In the genomic region with DNA sequence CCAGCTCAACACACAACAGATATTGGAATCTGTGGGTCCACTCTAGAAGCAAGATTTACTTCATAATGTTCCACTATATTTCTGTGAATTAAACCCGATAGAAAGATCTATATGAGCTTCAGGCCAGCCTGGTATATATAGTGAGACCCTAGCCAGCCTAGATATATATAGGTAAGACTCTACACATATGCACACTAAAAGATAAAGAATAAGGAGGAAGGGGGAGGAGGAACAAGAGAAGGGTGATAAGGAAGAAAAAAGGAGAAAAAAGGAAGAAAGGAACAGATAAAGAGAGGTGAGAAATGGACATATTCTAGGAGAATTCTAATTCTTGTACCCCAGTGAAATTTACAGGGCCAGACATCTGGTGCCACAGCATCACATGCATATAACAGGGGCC, we compare ENCODE assay signal across 17 mouse cellular contexts.
DNase-seq lines count a peak whose midpoint lies in the region; TF ChIP-seq lines count a peak whose summit lies in the region.
"Had no signal": no experiment of that assay in that cellular context is flagged by ENCODE, and none has a peak within 500 bp of the region (broad histone marks: within the 10 kb centered on the region; RNA-seq: fewer than 3 reads in every experiment).

No protein-coding gene starts in this region.

- no peaks in the 10 kb centered on the region for H3K79me2 ChIP-seq in MEL (ENCODE audit: control insufficient read depth, insufficient read depth, low read length, poor library complexity)

- TF ChIP-seq EP300 in MEL (IDR thresholded peaks at IDR 0.05; ENCODE audit: low read depth in 1 of 2, low read length in 2 of 2): peak in 1 of 2 experiments; percentile 52; a peak in 1 of 4 replicates

- H3K9ac ChIP-seq in MEL (ENCODE audit: control insufficient read depth, low read depth, low read length, poor library complexity, severe bottlenecking): no peak overlapping the region

- DNase-seq in MEL (ENCODE audit: low read depth, low spot score): no peak
- no peak for DNase-seq in frontal cortex, postnatal 25 days (ENCODE audit: low spot score in 2 of 2)
- DNase-seq: adrenal gland, adult 2 months; adrenal gland, adult 8-10 months; adrenal gland, postnatal 10 days; adrenal gland, postnatal 14 days; adrenal gland, postnatal 25 days; adrenal gland, postnatal 36 days; B cell, adult 2 months; cerebellum, adult 11 months; cerebellum, adult 11-12 months; cerebellum, adult 18-20 months; cerebellum, adult 2 months; cerebellum, adult 8-10 months had no signal

- H3K36me3 ChIP-seq in MEL (ENCODE audit: control insufficient read depth in 1 of 2, insufficient read depth in 2 of 2, low read length in 2 of 2): peaks cover 0 to 8% of the 10 kb centered on the region in 2 experiments; a peak in 2 of 4 replicates
- H3K36me3 ChIP-seq: G1E had no signal

- peaks cover 0 to 1% of the 10 kb centered on the region in 2 experiments; a peak in 1 of 4 replicates for H3K4me1 ChIP-seq in MEL (ENCODE audit: control insufficient read depth in 1 of 2, insufficient read depth in 2 of 2, low read length in 2 of 2)

- no peak overlapping the region for H3K4me3 ChIP-seq in MEL (ENCODE audit: control insufficient read depth in 1 of 2, insufficient read depth in 1 of 2, low read depth in 2 of 2, low read length in 2 of 2)

- H3K27ac ChIP-seq in MEL (ENCODE audit: control insufficient read depth, low read depth, low read length): no peak overlapping the region

- H3K27me3 ChIP-seq in MEL (ENCODE audit: control insufficient read depth in 1 of 2, insufficient read depth in 2 of 2, low read length in 2 of 2): no peaks in the 10 kb centered on the region
- H3K27me3 ChIP-seq: CH12.LX, Patski had no signal

- no peaks in the 10 kb centered on the region for H3K9me3 ChIP-seq in MEL (replicated peaks; ENCODE audit: insufficient read depth, low read length)
- H3K9me3 ChIP-seq: G1E had no signal

- no peak for TF ChIP-seq CTCF in MEL (IDR thresholded peaks at IDR 0.05 in 2 of 3, conservative IDR thresholded peaks at IDR 0.05 in 1 of 3; ENCODE audit: control insufficient read depth in 1 of 3, insufficient read depth in 1 of 3, low read depth in 2 of 3, low read length in 3 of 3, poor library complexity in 1 of 3, severe bottlenecking in 1 of 3)

- no peak for TF ChIP-seq RAD21 in MEL (IDR thresholded peaks at IDR 0.05; ENCODE audit: low read depth, low read length)

- no peak for TF ChIP-seq POLR2A in MEL (IDR thresholded peaks at IDR 0.05; ENCODE audit: control insufficient read depth in 1 of 2, insufficient read depth in 1 of 2, low read depth in 1 of 2, low read length in 2 of 2, poor library complexity in 1 of 2)

TF ChIP-seq in MEL, 35 proteins besides CTCF, POLR2A, EP300 and RAD21:
- TF ChIP-seq SMC3 (IDR thresholded peaks at IDR 0.05; ENCODE audit: low read depth, low read length) (no peak), NELFE (IDR thresholded peaks at IDR 0.05; ENCODE audit: low read depth, low read length) (no peak), ZC3H11A (IDR thresholded peaks at IDR 0.05; ENCODE audit: low read depth, low read length) (no peak), NRF1 (IDR thresholded peaks at IDR 0.05; ENCODE audit: insufficient read depth, low read depth, low read length, poor library complexity, severe bottlenecking) (no peak), ZMIZ1 (IDR thresholded peaks at IDR 0.05; ENCODE audit: low read depth, low read length) (no peak), GATA1 (IDR thresholded peaks at IDR 0.05; ENCODE audit: low read depth, low read length) (no peak), GABPA (IDR thresholded peaks at IDR 0.05; ENCODE audit: low read depth, low read length) (no peak), USF2 (IDR thresholded peaks at IDR 0.05; ENCODE audit: borderline replicate concordance in 1 of 2, insufficient read depth in 1 of 2, low read depth in 1 of 2, low read length in 2 of 2) (no peak), UBTF (IDR thresholded peaks at IDR 0.05; ENCODE audit: borderline replicate concordance, insufficient read depth, low read depth, low read length) (no peak), MEF2A (IDR thresholded peaks at IDR 0.05; ENCODE audit: extremely low read depth, insufficient replicate concordance, low read depth, low read length, poor library complexity, severe bottlenecking) (no peak), POLR2AphosphoS5 (IDR thresholded peaks at IDR 0.05; ENCODE audit: borderline replicate concordance, low read depth, low read length) (no peak), BHLHE40 (IDR thresholded peaks at IDR 0.05; ENCODE audit: borderline replicate concordance, low read depth, low read length) (no peak), ELF1 (IDR thresholded peaks at IDR 0.05; ENCODE audit: low read depth, low read length) (no peak), MAX (IDR thresholded peaks at IDR 0.05; ENCODE audit: low read length) (no peak), HCFC1 (IDR thresholded peaks at IDR 0.05; ENCODE audit: low read depth, low read length) (no peak), MYB (IDR thresholded peaks at IDR 0.05; ENCODE audit: low read depth, low read length) (no peak), SIN3A (IDR thresholded peaks at IDR 0.05; ENCODE audit: low read length) (no peak), POLR2AphosphoS2 (IDR thresholded peaks at IDR 0.05; ENCODE audit: low read length) (no peak), TBP (IDR thresholded peaks at IDR 0.05; ENCODE audit: low read depth, low read length) (no peak), ZNF384 (IDR thresholded peaks at IDR 0.05; ENCODE audit: low read depth, low read length) (peak; percentile 65), MXI1 (IDR thresholded peaks at IDR 0.05; ENCODE audit: low read depth, low read length) (no peak), TAL1 (IDR thresholded peaks at IDR 0.05; ENCODE audit: low read length) (no peak), USF1 (IDR thresholded peaks at IDR 0.05; ENCODE audit: low read depth, low read length) (no peak), ZKSCAN1 (IDR thresholded peaks at IDR 0.05; ENCODE audit: low read depth, low read length) (no peak), MYC (IDR thresholded peaks at IDR 0.05; ENCODE audit: low read depth, low read length) (no peak), ETS1 (IDR thresholded peaks at IDR 0.05; ENCODE audit: low read depth, low read length) (0 out of 2 replicates have a peak, but pooled peaks have one; percentile 16), CHD2 (IDR thresholded peaks at IDR 0.05; ENCODE audit: low read length) (no peak), RCOR1 (IDR thresholded peaks at IDR 0.05; ENCODE audit: low read depth, low read length) (0 out of 2 replicates have a peak, but pooled peaks have one; percentile 16), MAZ (IDR thresholded peaks at IDR 0.05; ENCODE audit: low read depth, low read length) (no peak), CHD1 (IDR thresholded peaks at IDR 0.05; ENCODE audit: low read depth, low read length) (no peak), MAFK (IDR thresholded peaks at IDR 0.05; ENCODE audit: borderline replicate concordance, low read depth, low read length) (no peak), TCF12 (IDR thresholded peaks at IDR 0.05; ENCODE audit: low read depth, low read length) (peak; percentile 54)
